Mouse (Mus musculus) stomach, postnatal 0 days (tissue): ENCODE measurements at regions not wholly inside any gene's neighbourhood (a gene's known extent, or its start where the extent isn't known, plus 50 kb on each side); places are given as distances from the start of the nearest gene placed in this dataset.

Experiments
- ATAC-seq: fragments of 200-750 bp; cut with Nextera tagmentation; 2 replicates; pipeline ENCODE4 v1.8.0; 2017; ENCODE audit not compliant: low FRiP score, low TSS enrichment
- DNase-seq: peaks from one replicate; pipeline ENCODE4 v3.0.0-alpha.2; 2016; ENCODE audit warnings: low spot score
- H3K27ac ChIP-seq: fragments of 300-500 bp; sonication (generic); replicated peaks from 2 replicates; pipeline ENCODE4 v1.5.1; 2014; ENCODE audit warnings: mild to moderate bottlenecking, control low read depth
- H3K27me3 ChIP-seq: fragments of 300-500 bp; sonication (generic); 2 replicates; pipeline ENCODE4 v1.6.1; 2014; ENCODE audit warnings: low read length; ENCODE audit not compliant: control insufficient read depth, insufficient read depth
- H3K36me3 ChIP-seq: fragments of 300-500 bp; sonication (generic); 2 replicates; pipeline ENCODE4 v1.6.1; 2014; ENCODE audit warnings: low read length, mixed read lengths; ENCODE audit not compliant: control insufficient read depth, insufficient read depth
- H3K4me1 ChIP-seq: fragments of 300-500 bp; sonication (generic); replicated peaks from 2 replicates; pipeline ENCODE4 v1.6.1; 2014; ENCODE audit warnings: antibody characterized with exemption; ENCODE audit not compliant: control insufficient read depth, insufficient read depth
- H3K4me2 ChIP-seq: fragments of 300-500 bp; sonication (generic); replicated peaks from 2 replicates; pipeline ENCODE4 v1.6.1; 2014; ENCODE audit warnings: low read depth, mild to moderate bottlenecking, control low read depth, moderate library complexity
- H3K4me3 ChIP-seq: fragments of 300-500 bp; sonication (generic); 2 replicates; pipeline ENCODE4 v1.5.1; 2014; ENCODE audit warnings: low read depth, low read length, control low read depth
- H3K9ac ChIP-seq: fragments of 300-500 bp; sonication (generic); 2 replicates; pipeline ENCODE4 v1.6.1; 2014; ENCODE audit warnings: mild to moderate bottlenecking, low read length, control low read depth, mixed read lengths
- H3K9me3 ChIP-seq: fragments of 300-500 bp; sonication (generic); 2 replicates; pipeline ENCODE4 v1.6.1; 2016; ENCODE audit warnings: low read length; ENCODE audit not compliant: control insufficient read depth
- CTCF ChIP-seq: IDR thresholded peaks from 2 replicates; pipeline ENCODE4 v1.5.1; 2016; ENCODE audit warnings: antibody characterized with exemption, low read depth, mild to moderate bottlenecking, moderate library complexity
- EP300 ChIP-seq: optimal IDR thresholded peaks from 2 replicates; pipeline ENCODE3; 2016; ENCODE audit warnings: antibody characterized with exemption
- WGBS: fragments of 180-500 bp; shearing (Covaris S2); extraction: QIAGEN DNeasy Blood & Tissue Kit; methylation state at CpG from one replicate; pipeline ENCODE4 v1.1.7; 2014; 5-methylcytosine and 5-hydroxymethylcytosine counted together

DNA sequence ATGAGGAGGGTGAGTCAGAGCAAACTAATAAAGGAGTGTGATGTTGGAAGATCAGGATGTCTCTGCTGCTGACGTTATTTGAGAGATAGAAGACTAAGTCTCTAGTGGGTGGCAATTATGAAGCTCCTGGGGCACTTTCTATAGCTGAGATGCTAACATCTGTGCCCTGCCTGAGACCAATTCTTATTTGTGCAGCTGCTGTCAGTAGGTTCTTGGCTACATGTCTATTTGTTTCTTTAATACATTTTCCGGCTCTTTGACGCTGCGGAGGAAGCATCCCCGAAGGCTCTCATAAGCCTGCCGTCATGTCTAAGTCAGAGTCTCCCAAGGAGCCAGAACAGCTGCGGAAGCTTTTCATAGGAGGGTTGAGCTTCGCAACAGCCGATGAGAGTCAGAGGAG lies 55.4 kb upstream of the Cast start:
- Histone ChIP-seq H3K9me3 (no peaks in the 10 kb centered on the region), H3K27ac (no peak overlapping the region), H3K4me3 (no peak overlapping the region), H3K9ac (no peak overlapping the region), H3K27me3 (no peaks in the 10 kb centered on the region), H3K4me1 (no peaks in the 10 kb centered on the region), H3K4me2 (no peak overlapping the region), H3K36me3 (no peaks in the 10 kb centered on the region)
- DNase-seq = no peak
- WGBS = 71% methylated on average over 9 of the region's 9 CpGs
- TF ChIP-seq EP300 = no peak
- no peak for TF ChIP-seq CTCF
- no peak for ATAC-seq

GRCm38 (mm10) chr13:74861373-74861970 lies 52.9 kb upstream of the Cast start:
- DNase-seq (no peak), ATAC-seq (no peak)
- no peak overlapping the region for H3K27ac ChIP-seq
- H3K4me3 ChIP-seq = no peak overlapping the region
- WGBS = 3% methylated on average over 1 of the region's 1 CpGs
- H3K4me2 ChIP-seq = no peak overlapping the region
- no peaks in the 10 kb centered on the region for H3K4me1 ChIP-seq
- H3K9ac ChIP-seq = no peak overlapping the region
- no peaks in the 10 kb centered on the region for H3K9me3 ChIP-seq
- H3K27me3 ChIP-seq = no peaks in the 10 kb centered on the region
- no peaks in the 10 kb centered on the region for H3K36me3 ChIP-seq
- no peak for TF ChIP-seq EP300
- peak; percentile 76 for TF ChIP-seq CTCF
